Mouse (Mus musculus) ES-E14 (cell line): ENCODE measurements at regions not wholly inside any gene's neighbourhood (a gene's known extent, or its start where the extent isn't known, plus 50 kb on each side); places are given as distances from the start of the nearest gene placed in this dataset.

ENCODE experiments used
- CHD2 ChIP-seq: IDR thresholded peaks from 2 replicates; pipeline ENCODE4 v1.6.1; 2014; ENCODE audit warnings: mild to moderate bottlenecking, low read depth, low read length, inconsistent platforms
- HCFC1 ChIP-seq: IDR thresholded peaks from 2 replicates; pipeline ENCODE4 v1.6.1; 2012; ENCODE audit warnings: low read length, inconsistent platforms, borderline replicate concordance; ENCODE audit not compliant: insufficient read depth
- ZC3H11A ChIP-seq: IDR thresholded peaks from 2 replicates; pipeline ENCODE4 v1.6.1; 2012; ENCODE audit warnings: low read depth, mild to moderate bottlenecking, inconsistent platforms, low read length, borderline replicate concordance

- TF ChIP-seq CHD2 (no peak), ZC3H11A (no peak), HCFC1 (no peak)
Measured at GRCm38 (mm10) chr7:128854690-128855343, 110.1 kb downstream of the Sec23ip start.
